Mouse (Mus musculus): ENCODE measurements around the gene Fam81a.

Gene Fam81a

DNA sequence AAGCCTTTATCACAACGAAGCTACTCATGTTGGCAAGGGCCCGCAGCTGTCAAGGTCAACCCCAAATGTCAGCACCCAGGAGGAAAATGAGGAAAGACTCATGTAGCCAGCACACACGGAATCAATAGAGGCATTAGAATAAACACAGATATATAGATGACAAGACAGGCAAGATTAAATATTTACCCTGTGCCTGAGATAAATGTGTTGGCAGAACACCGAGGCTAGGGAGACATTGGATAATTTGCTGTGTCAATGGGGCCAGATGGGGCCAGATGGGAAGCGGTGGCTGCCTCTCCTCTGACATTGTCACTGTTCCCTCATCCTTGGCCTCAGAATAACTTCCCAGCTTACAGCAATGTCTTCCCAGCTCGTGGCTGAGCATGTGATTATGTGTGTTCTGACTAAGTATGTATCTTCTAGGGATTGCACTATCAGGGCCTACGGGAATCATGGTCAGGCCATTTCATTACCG, 72.4 kb downstream of the Fam81a start:
- in situ Hi-C loops (cut with MboI; ENCODE audit: low sequenced_read_pairs), result no loop called here

- in situ Hi-C loops (cut with MboI; ENCODE audit: low sequenced_read_pairs), result no loop called here
These were observed 74.9 kb downstream of the Fam81a start for GRCm38 (mm10) chr9:70067497-70067896.

- in situ Hi-C loops (cut with MboI; ENCODE audit: low sequenced_read_pairs), result no loop called here
These were observed 80.3 kb downstream of the Fam81a start for GRCm38 (mm10) chr9:70062012-70062411.

DNA sequence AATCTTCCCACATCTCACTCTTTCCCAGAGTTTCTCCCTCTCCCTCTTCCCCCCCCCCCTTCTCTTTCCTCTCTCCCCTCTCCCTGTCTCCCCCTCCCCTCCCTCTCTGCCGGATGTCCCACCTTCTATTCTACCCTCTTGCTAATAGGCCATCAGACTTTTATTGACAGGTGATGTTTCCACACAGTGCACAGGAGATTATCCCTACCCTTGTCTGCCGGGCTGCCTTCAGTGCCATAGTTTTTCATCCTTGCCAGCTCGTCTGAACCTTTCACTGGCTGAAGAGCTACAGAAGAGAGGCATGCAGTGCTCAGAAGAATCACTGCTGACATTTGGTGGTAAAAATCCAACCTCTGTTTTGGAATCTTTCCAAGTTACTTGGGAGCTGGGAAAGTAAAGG, 88.9 kb downstream of the Fam81a start:
- in situ Hi-C loops (cut with MboI; ENCODE audit: low sequenced_read_pairs), result no loop called here

DNA sequence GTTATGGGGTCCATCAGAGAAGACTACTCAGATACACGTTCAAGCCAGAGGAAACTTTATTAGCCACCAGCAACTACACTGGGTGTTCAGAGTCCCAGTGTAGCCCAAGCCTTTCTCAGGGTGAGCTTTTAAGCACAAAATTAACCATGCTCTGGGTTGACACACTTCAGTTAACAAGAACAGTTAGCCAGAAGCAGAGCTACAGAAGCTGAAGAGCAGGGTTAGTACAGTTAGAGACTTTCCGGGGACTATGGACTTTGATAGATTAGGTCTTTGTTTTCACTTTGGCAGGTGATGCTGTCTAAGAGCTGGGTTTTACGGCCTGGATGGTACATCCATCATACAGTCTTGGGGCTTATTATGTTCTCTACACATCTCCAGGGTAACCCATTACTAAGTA, 89.6 kb downstream of the Fam81a start:
- in situ Hi-C loops (cut with MboI; ENCODE audit: low sequenced_read_pairs), result no loop called here

GRCm38 (mm10) chr9:70049839-70050238, 92.5 kb downstream of the Fam81a start:
- in situ Hi-C loops (cut with MboI; ENCODE audit: low sequenced_read_pairs), result no loop called here

GRCm38 (mm10) chr9:70049416-70049783, 93.0 kb downstream of the Fam81a start:
- in situ Hi-C loops (cut with MboI; ENCODE audit: low sequenced_read_pairs), result no loop called here

DNA sequence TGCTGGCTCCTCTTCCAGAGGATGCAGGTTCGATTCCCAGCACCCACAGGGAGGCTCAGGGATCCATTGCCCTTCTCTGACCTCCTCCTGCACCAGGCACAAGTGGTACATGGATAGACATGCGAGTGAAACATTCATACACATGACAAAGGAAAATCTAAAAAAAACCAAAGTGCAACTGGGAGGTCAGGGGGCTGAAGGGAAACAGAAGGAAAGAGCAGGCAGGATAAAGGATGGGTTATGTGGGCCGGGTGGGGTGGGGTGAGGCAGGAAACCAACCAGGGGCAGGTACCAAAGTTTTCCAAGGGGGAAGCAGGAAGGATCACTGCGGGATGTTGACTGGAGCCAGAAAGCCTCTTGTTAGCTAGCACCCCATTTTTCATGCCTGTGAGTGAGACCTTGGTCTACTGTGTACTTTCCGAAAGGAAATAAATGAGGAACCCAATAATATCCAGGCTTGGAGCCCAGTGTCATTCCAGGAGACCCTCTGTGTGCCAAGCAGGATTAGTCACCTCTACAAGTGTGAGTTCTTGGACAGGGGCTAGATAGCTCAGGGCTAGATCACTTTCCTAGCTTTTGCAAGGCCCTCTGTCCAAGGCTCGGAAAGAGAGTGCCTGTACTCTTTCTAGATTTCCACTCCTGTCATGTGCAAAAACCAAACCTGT, 93.5 kb downstream of the Fam81a start:
- in situ Hi-C loops (cut with MboI; ENCODE audit: low sequenced_read_pairs), result no loop called here

GRCm38 (mm10) chr9:70048280-70048679, 94.1 kb downstream of the Fam81a start:
- in situ Hi-C loops (cut with MboI; ENCODE audit: low sequenced_read_pairs), result no loop called here

DNA sequence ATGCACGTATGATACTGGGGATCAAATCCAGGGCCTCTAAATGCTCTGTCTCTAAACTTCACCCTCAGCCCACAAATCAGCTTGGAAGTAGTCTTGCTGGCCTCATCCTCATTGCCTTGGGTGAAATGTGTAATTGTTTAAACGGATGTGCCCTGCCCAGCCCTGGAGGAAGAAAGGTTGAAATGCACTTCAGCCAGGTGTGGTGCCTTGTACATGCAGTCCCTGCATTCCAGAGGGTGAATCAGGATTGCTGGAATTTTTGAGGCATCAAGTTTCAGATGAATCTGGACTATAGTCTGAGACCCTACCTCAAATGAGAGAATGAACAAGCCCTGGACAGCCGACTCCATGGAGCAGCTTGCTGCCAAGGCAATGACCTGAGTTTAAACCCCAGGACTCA, 94.5 kb downstream of the Fam81a start:
- in situ Hi-C loops (cut with MboI; ENCODE audit: low sequenced_read_pairs), result no loop called here

- in situ Hi-C loops (cut with MboI; ENCODE audit: low sequenced_read_pairs), result no loop called here
These were observed 96.1 kb downstream of the Fam81a start for GRCm38 (mm10) chr9:70046255-70046654.

DNA sequence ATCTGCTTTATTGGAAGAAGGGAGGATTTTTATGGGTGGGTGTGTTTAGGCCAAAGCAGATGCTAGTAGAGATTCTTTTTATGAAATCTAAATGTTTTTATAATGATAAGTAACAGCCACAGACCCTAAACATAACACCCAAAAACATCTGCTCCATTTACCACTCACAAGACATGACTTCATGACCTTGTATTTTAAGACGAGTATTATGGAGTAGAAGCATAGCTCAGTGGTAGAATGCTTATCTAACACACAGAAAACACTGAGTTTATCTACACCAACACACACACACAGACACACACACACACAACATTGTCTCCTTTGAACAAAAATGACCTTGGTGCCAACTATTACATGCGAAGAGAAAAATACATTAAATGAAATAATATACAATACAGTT, 97.5 kb downstream of the Fam81a start:
- in situ Hi-C loops (cut with MboI; ENCODE audit: low sequenced_read_pairs), result no loop called here

DNA sequence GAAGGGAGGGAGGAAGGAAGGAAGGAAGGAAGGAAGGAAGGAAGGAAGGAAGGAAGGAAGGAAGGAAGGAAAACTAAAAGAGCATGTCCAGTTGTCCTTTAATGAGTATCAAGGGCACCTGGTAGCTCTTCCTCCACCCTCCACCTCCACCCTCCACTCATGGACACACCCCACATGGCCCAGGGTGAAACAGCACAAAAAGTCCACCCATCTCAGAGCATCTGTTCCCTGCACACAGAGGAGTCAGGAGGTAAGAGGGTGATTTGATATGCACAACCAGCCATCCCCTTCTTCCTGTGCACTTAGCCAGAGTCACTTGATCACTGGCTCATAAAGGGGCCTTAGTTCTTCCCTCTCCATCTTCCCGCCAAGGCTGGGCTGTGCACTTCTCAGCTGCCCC, 99.4 kb downstream of the Fam81a start:
- in situ Hi-C loops (cut with MboI; ENCODE audit: low sequenced_read_pairs), result no loop called here

DNA sequence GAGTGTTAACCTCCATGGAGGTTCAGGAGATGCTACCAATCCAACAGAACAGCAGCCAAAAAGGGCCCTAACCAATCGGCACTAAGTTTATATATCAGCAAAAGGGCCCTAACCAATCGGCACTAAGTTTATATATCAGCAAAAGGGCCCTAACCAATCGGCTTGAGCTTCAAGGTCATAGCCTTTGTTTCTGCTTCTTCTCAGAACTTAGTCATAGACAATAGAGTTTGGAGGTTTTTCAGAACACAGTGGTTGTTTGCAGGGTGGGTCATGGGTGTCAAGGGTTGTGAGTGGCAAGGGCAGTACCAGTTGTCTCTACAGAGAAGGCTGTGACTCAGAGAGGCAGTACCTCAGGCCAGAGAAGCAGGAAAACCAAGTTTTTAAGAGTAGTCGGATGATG, 100.2 kb downstream of the Fam81a start:
- in situ Hi-C loops (cut with MboI; ENCODE audit: low sequenced_read_pairs), result no loop called here

- in situ Hi-C loops (cut with MboI; ENCODE audit: low sequenced_read_pairs), result no loop called here
These were observed 101.8 kb downstream of the Fam81a start for GRCm38 (mm10) chr9:70040570-70040969.

DNA sequence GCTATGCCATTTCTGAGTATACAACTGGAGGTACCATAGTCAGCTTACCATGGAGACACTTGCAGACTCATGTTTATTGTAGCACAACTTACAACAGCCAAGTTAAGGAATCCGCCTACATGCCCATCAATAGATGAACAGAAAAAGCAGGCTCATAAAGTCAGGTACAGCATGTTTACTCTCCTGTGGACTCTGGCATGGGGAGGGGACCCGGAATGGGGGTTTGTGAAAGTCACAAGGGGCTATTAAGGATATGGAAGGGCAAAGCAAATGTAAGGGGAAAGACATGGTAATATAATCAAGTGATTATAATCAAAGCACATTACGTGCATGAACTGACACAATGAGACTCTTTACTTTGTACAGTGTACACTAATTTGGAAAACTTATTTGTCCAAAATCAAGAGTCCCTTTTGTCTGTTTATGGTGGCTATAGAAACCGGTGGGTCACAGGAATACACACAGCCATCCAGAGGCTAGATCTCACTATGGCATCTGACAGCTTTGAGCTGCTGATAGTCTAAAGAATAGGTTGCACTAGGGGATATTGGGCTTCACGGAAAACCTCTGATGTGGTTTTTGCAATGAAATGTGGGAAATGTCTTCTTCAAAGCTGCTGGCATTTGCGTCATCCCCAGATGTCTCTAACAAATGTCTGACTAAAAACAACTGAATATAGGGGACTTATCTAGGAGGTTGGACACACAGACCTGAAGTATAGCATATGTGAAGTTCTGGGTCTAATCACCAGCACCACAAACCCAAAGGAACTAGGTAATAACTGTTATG, 102.6 kb downstream of the Fam81a start:
- in situ Hi-C loops (cut with MboI; ENCODE audit: low sequenced_read_pairs), result no loop called here
